ENCODE assay signal across 13 mouse cellular contexts in genomic region chr4:151310056-151310685, GRCm38 (mm10).
DNase-seq lines count a peak whose midpoint lies in the region; ATAC-seq and TF ChIP-seq lines count a peak whose summit lies in the region.
"Had no signal": no experiment of that assay in that cellular context is flagged by ENCODE, and none has a peak within 500 bp of the region (broad histone marks: within the 10 kb centered on the region; RNA-seq: fewer than 3 reads in every experiment).

No protein-coding gene starts in this region.

- TF ChIP-seq POLR2A in kidney, adult 2 months (IDR thresholded peaks at IDR 0.05; ENCODE audit: low read depth, low read length): no peak

- intact Hi-C loops in heart, postnatal 36 days (cut with DNase I): no loop called here

- H3K4me1 ChIP-seq in kidney, adult 2 months (ENCODE audit: control insufficient read depth, insufficient read depth, low read length): no peaks in the 10 kb centered on the region
- H3K4me1 ChIP-seq in embryonic facial prominence, embryonic 12.5 days: peaks cover 11% of the 10 kb centered on the region
- H3K4me1 ChIP-seq in neural tube, embryonic 11.5 days (ENCODE audit: control insufficient read depth, insufficient read depth, low read length): peaks cover 9% of the 10 kb centered on the region

- 46% methylated on average over 12 of the region's 12 CpGs for WGBS in kidney, adult 2 months
- WGBS in embryonic facial prominence, embryonic 12.5 days: 55% methylated on average over 12 of the region's 12 CpGs
- WGBS in neural tube, embryonic 11.5 days: 38% methylated on average over 12 of the region's 12 CpGs

- peak; percentile 19 for DNase-seq in kidney, adult 2 months
- no peak for DNase-seq in kidney, adult 9 months
- DNase-seq in cerebellum, adult 8-10 months: peak; percentile 65
- peak; percentile 54 for DNase-seq in neural tube, embryonic 11.5 days (ENCODE audit: low spot score)
- DNase-seq in heart, postnatal 36 days: no peak
- no peak for DNase-seq in right cerebral cortex, adult 18-20 months
- DNase-seq: adrenal gland, postnatal 25 days; lung, postnatal 4 days; right cerebral cortex, postnatal 25 days had no signal

- H3K9me3 ChIP-seq in embryonic facial prominence, embryonic 12.5 days: no peaks in the 10 kb centered on the region
- H3K9me3 ChIP-seq in neural tube, embryonic 11.5 days (ENCODE audit: control insufficient read depth, low read length): no peaks in the 10 kb centered on the region
- H3K9me3 ChIP-seq: embryonic facial prominence, embryonic 13.5 days; heart, embryonic 10.5 days had no signal

- H3K27me3 ChIP-seq in kidney, adult 2 months (replicated peaks; ENCODE audit: control insufficient read depth, insufficient read depth, low read length): no peaks in the 10 kb centered on the region
- H3K27me3 ChIP-seq in embryonic facial prominence, embryonic 12.5 days: no peaks in the 10 kb centered on the region; the same call in 1 of the 2 replicates
- H3K27me3 ChIP-seq in neural tube, embryonic 11.5 days (ENCODE audit: control insufficient read depth, insufficient read depth, low read length): no peaks in the 10 kb centered on the region

- no peak overlapping the region for H3K9ac ChIP-seq in embryonic facial prominence, embryonic 12.5 days
- H3K9ac ChIP-seq in neural tube, embryonic 11.5 days (ENCODE audit: low read length): no peak overlapping the region
- H3K9ac ChIP-seq: embryonic facial prominence, embryonic 13.5 days had no signal

- no peak overlapping the region for H3K27ac ChIP-seq in kidney, adult 2 months (ENCODE audit: insufficient read depth, low read depth, low read length)
- peak overlapping the region; percentile 9; the same call in 1 of the 2 replicates for H3K27ac ChIP-seq in embryonic facial prominence, embryonic 12.5 days
- peak overlapping the region; percentile 56 for H3K27ac ChIP-seq in neural tube, embryonic 11.5 days (ENCODE audit: low read depth, low read length)
- H3K27ac ChIP-seq: embryonic facial prominence, embryonic 13.5 days; heart, embryonic 10.5 days had no signal

- H3K4me3 ChIP-seq in kidney, adult 2 months (ENCODE audit: insufficient read depth, low read depth, low read length): no peak overlapping the region
- no peak overlapping the region for H3K4me3 ChIP-seq in embryonic facial prominence, embryonic 12.5 days
- H3K4me3 ChIP-seq in neural tube, embryonic 11.5 days (ENCODE audit: low read depth, low read length): no peak overlapping the region
- H3K4me3 ChIP-seq: embryonic facial prominence, embryonic 13.5 days; heart, embryonic 10.5 days had no signal

- TF ChIP-seq CTCF in kidney, adult 2 months (conservative IDR thresholded peaks at IDR 0.05; ENCODE audit: insufficient read depth, insufficient read length, low read depth, low read length): no peak

- H3K36me3 ChIP-seq in kidney, adult 2 months (ENCODE audit: control insufficient read depth, insufficient read depth, low read length): no peaks in the 10 kb centered on the region
- no peaks in the 10 kb centered on the region for H3K36me3 ChIP-seq in embryonic facial prominence, embryonic 12.5 days
- no peaks in the 10 kb centered on the region for H3K36me3 ChIP-seq in neural tube, embryonic 11.5 days (ENCODE audit: control insufficient read depth, insufficient read depth, low read length)
- H3K36me3 ChIP-seq: embryonic facial prominence, embryonic 13.5 days; heart, embryonic 10.5 days had no signal

- H3K4me2 ChIP-seq in embryonic facial prominence, embryonic 12.5 days (replicated peaks): no peak overlapping the region
- no peak overlapping the region for H3K4me2 ChIP-seq in neural tube, embryonic 11.5 days (ENCODE audit: low read depth)
- H3K4me2 ChIP-seq: embryonic facial prominence, embryonic 13.5 days had no signal

- peak; percentile 55; the same call in 1 of the 2 replicates for ATAC-seq in embryonic facial prominence, embryonic 12.5 days (ENCODE audit: insufficient number of reproducible peaks, insufficient read depth, low FRiP score, low TSS enrichment)
- ATAC-seq in neural tube, embryonic 11.5 days (ENCODE audit: insufficient read depth, low FRiP score, low TSS enrichment): no peak
- ATAC-seq in granulocyte monocyte progenitor cell, adult 5-6 weeks (replicated peaks; ENCODE audit: poor library complexity, severe bottlenecking): no peak

Comparison
In these comparisons a context has a peak if more than half of its experiments do, and no peak if none do; other contexts are left out.
1. DNase-seq: peak in kidney, adult 2 months (single experiment), cerebellum, adult 8-10 months (single experiment) and neural tube, embryonic 11.5 days (single experiment); none in kidney, adult 9 months (single experiment), heart, postnatal 36 days (0 of 2) and right cerebral cortex, adult 18-20 months (single experiment).